Mouse (Mus musculus) right cerebral cortex, postnatal 25 days (tissue): ENCODE measurements around the gene Arhgef10l.
A peak's percentile ranks its signal among the peaks of the same experiment; 100 is the strongest.

ENCODE experiments used
- DNase-seq: peaks from one replicate; pipeline ENCODE4 v3.0.0; 2022

The Arhgef10l gene

GRCm38 (mm10) chr4:140507172-140507714, 158.6 kb downstream of the Arhgef10l start:
- no peak for DNase-seq

GRCm38 (mm10) chr4:140505608-140506002, 160.2 kb downstream of the Arhgef10l start:
- no peak for DNase-seq

GRCm38 (mm10) chr4:140504921-140505607, 160.7 kb downstream of the Arhgef10l start:
- no peak for DNase-seq

- DNase-seq, result no peak
Observed at GRCm38 (mm10) chr4:140504067-140504913, 161.5 kb downstream of the Arhgef10l start.

- no peak for DNase-seq
Observed at GRCm38 (mm10) chr4:140500766-140501165, 165.0 kb downstream of the Arhgef10l start.

- DNase-seq, result no peak
Observed at GRCm38 (mm10) chr4:140499571-140499970, 166.2 kb downstream of the Arhgef10l start.

GRCm38 (mm10) chr4:140497169-140497568, 168.6 kb downstream of the Arhgef10l start:
- DNase-seq, result no peak

GRCm38 (mm10) chr4:140491555-140491954, 174.3 kb downstream of the Arhgef10l start:
- DNase-seq, result no peak

GRCm38 (mm10) chr4:140485442-140485841, 180.4 kb downstream of the Arhgef10l start:
- DNase-seq, result no peak

GRCm38 (mm10) chr4:140483134-140483533, 182.7 kb downstream of the Arhgef10l start:
- no peak for DNase-seq

- DNase-seq, result no peak
Observed at GRCm38 (mm10) chr4:140480369-140481067, 185.3 kb downstream of the Arhgef10l start.

- DNase-seq, result no peak
Observed at GRCm38 (mm10) chr4:140475194-140475593, 190.6 kb downstream of the Arhgef10l start.

GRCm38 (mm10) chr4:140469760-140470452, 195.9 kb downstream of the Arhgef10l start:
- DNase-seq, result peak; percentile 39

- DNase-seq, result no peak
Observed at GRCm38 (mm10) chr4:140467254-140467791, 198.5 kb downstream of the Arhgef10l start.
